Mouse (Mus musculus) heart, embryonic 10.5 days (tissue): ENCODE results near the gene Lca5. TPM values are rescaled to one million over a fixed set of nuclear protein-coding genes. Genes with fewer than 3 reads are reported as not detected.

Experiments
- DNase-seq: peaks from one replicate; pipeline ENCODE4 v3.0.0-alpha.2; 2017; ENCODE audit warnings: low spot score
- H3K27ac ChIP-seq: fragments of 300-500 bp; sonication (generic); 2 replicates; pipeline ENCODE4 v1.5.1; 2016; ENCODE audit warnings: mild to moderate bottlenecking
- H3K27me3 ChIP-seq: fragments of 300-500 bp; sonication (generic); 2 replicates; pipeline ENCODE4 v1.6.1; 2016; ENCODE audit warnings: mild to moderate bottlenecking; ENCODE audit not compliant: poor library complexity, insufficient read depth, severe bottlenecking
- H3K36me3 ChIP-seq: fragments of 300-500 bp; sonication (generic); 2 replicates; pipeline ENCODE4 v1.6.1; 2016; ENCODE audit warnings: mild to moderate bottlenecking, moderate library complexity
- H3K4me1 ChIP-seq: fragments of 300-500 bp; sonication (generic); 2 replicates; pipeline ENCODE4 v1.6.1; 2016; ENCODE audit warnings: mild to moderate bottlenecking
- H3K4me3 ChIP-seq: fragments of 300-500 bp; sonication (generic); 2 replicates; pipeline ENCODE4 v1.5.1; 2016; ENCODE audit warnings: mild to moderate bottlenecking, moderate library complexity
- H3K9me3 ChIP-seq: fragments of 300-500 bp; sonication (generic); 2 replicates; pipeline ENCODE4 v1.6.1; 2016; ENCODE audit warnings: mild to moderate bottlenecking, moderate library complexity
- WGBS: fragments of 180-500 bp; shearing (Covaris S2); methylation state at CpG from one replicate; pipeline ENCODE4 v1.1.7; 2016; 5-methylcytosine and 5-hydroxymethylcytosine counted together
- polyA plus RNA-seq: library from polyadenylated mRNA; unstranded; fragments of >200 nt; fragmentation: Nextera tagmentation; extraction: Ambion mirVana; gene quantifications from 2 replicates; pipeline ENCODE4 v1.2.1, GENCODE M21; 2016

Lca5 gene
- polyA plus RNA-seq, 1 experiment from 2014 or later, result 16.0 TPM

DNA sequence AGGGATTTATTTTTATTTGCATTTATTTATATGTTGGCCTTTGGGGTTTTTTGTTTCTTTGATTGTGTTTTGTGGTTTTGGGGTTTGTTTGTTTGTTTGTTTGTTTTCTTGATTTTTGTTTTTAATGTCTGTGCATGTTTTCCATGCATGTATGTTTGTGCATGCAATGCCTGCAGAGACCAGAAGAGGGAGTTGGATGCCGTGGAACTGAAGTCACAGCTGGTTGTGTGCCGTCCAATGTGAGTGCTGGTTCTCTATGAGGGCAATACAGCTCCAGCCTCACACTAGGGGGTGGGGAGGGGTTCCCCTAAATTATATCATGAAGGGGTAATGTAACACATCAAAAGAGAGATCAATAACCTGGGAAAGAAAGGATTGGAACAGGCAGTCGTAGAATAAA, 58.2 kb downstream of the Lca5 start:
- no peak overlapping the region for H3K27ac ChIP-seq
- H3K4me1 ChIP-seq, result peaks cover 14% of the 10 kb centered on the region; the same call in 1 of the 2 replicates
- H3K27me3 ChIP-seq, result no peaks in the 10 kb centered on the region
- DNase-seq, result no peak
- no peak overlapping the region for H3K4me3 ChIP-seq
- H3K9me3 ChIP-seq, result no peaks in the 10 kb centered on the region
- H3K36me3 ChIP-seq, result no peaks in the 10 kb centered on the region
- 50% methylated on average over 3 of the region's 3 CpGs for WGBS

DNA sequence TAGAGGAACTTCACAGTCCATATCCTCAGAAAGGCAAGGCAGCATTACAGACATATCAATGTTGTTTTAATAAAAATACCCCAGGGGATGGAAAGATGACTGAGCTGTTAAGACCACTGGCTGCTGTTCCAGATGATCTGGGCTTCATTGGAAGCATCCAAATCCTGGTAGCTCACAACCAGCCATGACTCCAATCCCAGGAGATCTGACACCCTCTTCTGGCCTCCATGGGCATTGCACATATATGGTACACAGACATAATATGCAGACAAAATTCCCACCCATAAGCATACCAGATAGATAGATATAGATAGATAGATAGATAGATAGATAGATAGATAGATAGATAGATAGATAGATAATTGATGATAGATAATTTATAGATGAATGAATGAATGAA, 59.6 kb downstream of the Lca5 start:
- H3K36me3 ChIP-seq, result no peaks in the 10 kb centered on the region
- no peaks in the 10 kb centered on the region for H3K27me3 ChIP-seq
- H3K27ac ChIP-seq, result no peak overlapping the region
- H3K9me3 ChIP-seq, result no peaks in the 10 kb centered on the region
- H3K4me3 ChIP-seq, result no peak overlapping the region
- DNase-seq, result no peak
- H3K4me1 ChIP-seq, result peaks cover 9% of the 10 kb centered on the region; the same call in 1 of the 2 replicates

DNA sequence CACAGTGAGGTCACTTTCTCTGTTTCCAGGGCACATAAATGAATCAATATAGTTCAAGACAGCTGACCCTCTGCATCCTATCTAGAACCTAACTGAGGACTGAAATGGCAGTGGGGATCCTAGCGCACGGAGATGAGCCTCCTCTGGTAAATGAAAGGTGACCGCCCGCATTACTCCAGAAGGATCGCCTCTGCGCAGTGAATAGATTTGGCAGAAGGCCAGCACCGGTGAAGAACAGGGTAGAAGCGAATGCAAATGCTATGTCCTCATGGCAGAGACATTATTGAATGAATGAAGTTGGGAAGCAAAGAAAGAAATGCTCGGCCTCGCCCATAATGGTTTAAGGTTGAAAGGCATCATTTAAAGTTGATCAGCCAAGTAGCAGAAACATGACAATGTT, 61.3 kb downstream of the Lca5 start:
- 84% methylated on average over 10 of the region's 10 CpGs for WGBS

DNA sequence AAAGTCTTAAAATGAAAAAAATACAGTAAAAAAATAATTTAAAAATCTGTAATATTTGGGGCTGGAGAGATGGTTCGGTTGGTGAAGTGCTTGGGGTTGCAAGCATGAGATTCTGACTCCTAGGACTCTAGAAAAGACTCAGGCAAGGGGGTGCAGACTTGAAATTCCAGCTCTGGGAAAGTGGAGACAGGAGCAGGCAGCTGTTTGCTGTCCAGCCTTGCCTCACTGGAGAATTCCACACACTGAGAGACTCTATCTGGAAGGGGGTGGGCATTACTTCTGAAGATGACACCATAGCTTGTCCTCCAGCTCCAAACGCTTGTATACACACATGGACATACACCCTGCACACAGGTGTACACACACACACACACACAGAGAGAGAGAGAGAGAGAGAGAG, 63.8 kb downstream of the Lca5 start:
- no peaks in the 10 kb centered on the region for H3K36me3 ChIP-seq
- H3K27me3 ChIP-seq, result no peaks in the 10 kb centered on the region; the same call in 1 of the 2 replicates
- H3K27ac ChIP-seq, result no peak overlapping the region
- H3K4me1 ChIP-seq, result peaks cover 16% of the 10 kb centered on the region
- DNase-seq, result no peak
- no peak overlapping the region for H3K4me3 ChIP-seq
- no peaks in the 10 kb centered on the region for H3K9me3 ChIP-seq
- 62% methylated on average over 2 of the region's 2 CpGs for WGBS

More for the DNA sequence above, 61.3 kb downstream of the Lca5 start:
- Histone ChIP-seq H3K27ac (no peak overlapping the region), H3K4me1 (peaks cover 13% of the 10 kb centered on the region), H3K27me3 (no peaks in the 10 kb centered on the region), H3K36me3 (no peaks in the 10 kb centered on the region), H3K4me3 (no peak overlapping the region), H3K9me3 (no peaks in the 10 kb centered on the region)
- no peak for DNase-seq

DNA sequence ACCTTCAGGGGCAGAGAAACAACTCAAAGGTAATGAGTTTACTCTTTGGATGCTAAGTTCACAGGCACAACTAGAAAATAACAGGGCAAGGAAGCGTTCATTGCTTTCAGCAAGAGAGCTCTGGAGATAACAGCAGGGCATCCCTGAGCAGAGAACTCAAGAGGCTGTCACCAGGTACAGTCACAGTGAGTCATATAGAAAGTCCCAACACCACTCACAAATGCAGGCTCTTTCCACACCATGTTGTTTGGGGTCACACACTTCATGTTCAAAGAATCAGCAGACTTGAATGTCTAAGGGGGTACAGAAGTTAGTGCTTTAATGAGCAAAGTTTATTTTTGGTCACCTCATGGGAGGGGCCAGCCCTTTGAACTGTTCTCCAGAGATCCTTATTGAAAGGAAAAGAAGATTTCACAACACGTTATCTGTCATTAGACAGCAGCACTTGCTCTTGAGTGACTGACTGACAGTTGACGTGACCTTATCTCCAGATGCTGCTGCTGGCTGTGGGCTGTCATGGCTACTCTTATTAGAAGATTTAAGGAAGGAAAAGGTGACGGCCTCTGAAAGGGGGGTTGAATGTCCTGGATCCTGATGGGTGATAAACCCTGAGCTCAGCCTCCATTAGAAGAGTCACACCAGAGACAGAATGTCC, 65.3 kb downstream of the Lca5 start:
- no peaks in the 10 kb centered on the region for H3K9me3 ChIP-seq
- no peak overlapping the region for H3K27ac ChIP-seq
- DNase-seq, result no peak
- no peaks in the 10 kb centered on the region for H3K36me3 ChIP-seq
- H3K27me3 ChIP-seq, result no peaks in the 10 kb centered on the region; the same call in 1 of the 2 replicates
- no peak overlapping the region for H3K4me3 ChIP-seq
- 21% methylated on average over 4 of the region's 4 CpGs for WGBS
- H3K4me1 ChIP-seq, result peaks cover 16% of the 10 kb centered on the region

DNA sequence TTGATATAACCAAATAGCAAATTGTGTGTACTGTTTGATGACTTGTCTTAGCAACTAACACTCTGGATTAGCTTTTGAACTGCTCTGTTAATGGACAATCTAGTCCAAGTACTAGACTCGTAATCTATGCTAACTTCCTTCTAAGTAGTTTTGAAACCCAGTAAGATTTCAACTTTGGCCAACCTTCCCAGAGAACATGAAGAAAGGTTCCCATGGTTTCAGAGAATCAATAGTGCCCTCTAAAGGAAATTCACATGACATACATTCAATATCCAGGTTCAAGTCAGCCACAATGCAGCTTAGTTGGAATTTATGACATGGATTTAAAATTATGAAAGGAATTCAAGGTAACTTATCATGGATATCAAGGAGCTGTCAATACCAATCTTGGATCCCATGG, 70.0 kb downstream of the Lca5 start:
- Histone ChIP-seq H3K9me3 (no peaks in the 10 kb centered on the region), H3K36me3 (no peaks in the 10 kb centered on the region), H3K4me1 (peaks cover 12% of the 10 kb centered on the region), H3K27me3 (no peaks in the 10 kb centered on the region; the same call in 1 of the 2 replicates), H3K4me3 (no peak overlapping the region), H3K27ac (no peak overlapping the region)
- 37% methylated on average over 1 of the region's 1 CpGs for WGBS
- DNase-seq, result no peak

DNA sequence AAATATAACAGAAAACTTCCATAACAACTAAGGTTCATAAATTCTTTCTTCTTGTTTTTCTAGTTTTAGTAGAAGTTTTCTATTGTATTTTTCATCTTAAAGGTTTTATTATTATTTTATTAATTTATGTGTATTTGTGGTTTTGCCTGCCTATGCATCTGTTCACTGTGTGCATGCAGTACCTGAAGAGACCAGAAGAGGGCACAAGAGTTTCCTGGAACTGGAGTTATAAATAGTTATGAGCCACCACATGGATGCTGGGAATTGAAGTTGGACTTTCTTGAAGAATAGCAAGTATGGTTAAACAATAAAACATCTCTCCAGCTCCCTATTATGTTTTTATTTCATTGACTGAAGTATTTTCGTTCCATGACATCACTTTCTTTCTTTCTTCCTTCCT, 72.7 kb downstream of the Lca5 start:
- 77% methylated on average over 1 of the region's 1 CpGs for WGBS

DNA sequence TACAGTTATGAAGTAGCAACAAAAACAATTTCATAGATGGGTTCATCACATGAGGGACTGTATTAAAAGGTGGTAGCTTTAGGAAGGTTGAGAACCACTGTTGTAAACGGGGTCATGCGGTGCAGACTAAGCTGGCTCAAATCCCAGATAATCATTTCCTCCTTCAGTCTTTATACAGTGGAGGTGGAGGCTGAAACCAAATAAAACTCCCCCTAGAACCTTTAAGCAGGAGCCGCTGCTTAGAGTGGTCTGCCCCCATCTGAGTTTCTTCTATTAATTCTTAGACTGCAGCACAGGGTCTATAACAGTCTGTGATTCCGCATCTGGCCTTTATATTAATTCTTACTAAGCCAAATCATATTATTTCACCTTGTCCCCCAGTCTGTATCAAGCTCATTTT, 85.1 kb downstream of the Lca5 start:
- no peak overlapping the region for H3K4me3 ChIP-seq
- H3K27ac ChIP-seq, result no peak overlapping the region
- peaks cover 14% of the 10 kb centered on the region for H3K4me1 ChIP-seq
- WGBS, result 80% methylated on average over 4 of the region's 4 CpGs
- no peaks in the 10 kb centered on the region for H3K36me3 ChIP-seq
- no peaks in the 10 kb centered on the region for H3K27me3 ChIP-seq
- no peaks in the 10 kb centered on the region for H3K9me3 ChIP-seq
- DNase-seq, result no peak

More for the DNA sequence above, 72.7 kb downstream of the Lca5 start:
- Histone ChIP-seq H3K36me3 (no peaks in the 10 kb centered on the region), H3K9me3 (no peaks in the 10 kb centered on the region), H3K27me3 (no peaks in the 10 kb centered on the region; the same call in 1 of the 2 replicates), H3K27ac (no peak overlapping the region), H3K4me3 (no peak overlapping the region), H3K4me1 (no peaks in the 10 kb centered on the region)
- DNase-seq, result no peak

DNA sequence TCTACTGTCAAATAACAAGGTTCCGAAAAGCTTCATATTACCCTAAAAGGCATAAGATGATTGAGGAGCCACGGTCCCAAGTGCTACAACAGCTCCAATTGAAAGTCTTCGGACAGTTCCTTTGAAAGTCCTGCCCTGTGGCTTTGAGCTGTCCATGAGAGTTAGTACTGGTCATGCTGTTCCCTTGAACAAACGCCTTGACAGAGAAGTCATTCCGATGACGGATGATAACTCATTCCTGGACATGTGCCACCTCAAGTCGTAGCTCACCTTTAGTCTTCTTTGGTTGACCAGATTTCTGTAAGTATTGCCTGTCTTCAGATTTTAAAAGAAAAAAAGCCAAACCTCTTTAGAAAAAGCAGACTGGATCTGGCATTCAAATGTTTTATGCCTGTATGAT, 87.6 kb downstream of the Lca5 start:
- Histone ChIP-seq H3K9me3 (no peaks in the 10 kb centered on the region), H3K36me3 (no peaks in the 10 kb centered on the region), H3K4me1 (peaks cover 33% of the 10 kb centered on the region), H3K27ac (no peak overlapping the region), H3K4me3 (no peak overlapping the region), H3K27me3 (no peaks in the 10 kb centered on the region)
- DNase-seq, result no peak
- 70% methylated on average over 7 of the region's 7 CpGs for WGBS

DNA sequence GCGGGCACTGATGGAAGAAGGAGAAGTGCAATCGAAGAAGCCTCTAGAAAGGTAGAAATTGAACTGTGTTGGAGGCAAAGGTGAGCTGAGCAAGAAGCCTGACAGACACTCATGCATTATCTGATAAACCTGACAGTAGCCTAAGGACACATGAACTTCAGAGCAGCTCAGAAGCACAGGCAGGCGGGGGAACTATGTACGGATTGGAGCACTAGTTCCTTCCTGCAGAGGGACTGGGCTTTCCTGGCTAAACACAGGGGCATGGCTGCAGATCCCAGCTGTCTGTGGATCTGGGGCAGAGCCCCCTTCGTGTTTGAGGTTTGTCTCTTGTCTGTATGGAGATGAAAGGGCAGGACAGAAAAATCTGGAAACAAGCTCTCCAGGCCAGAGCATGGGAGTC, 89.8 kb downstream of the Lca5 start:
- 41% methylated on average over 5 of the region's 5 CpGs for WGBS
- no peak for DNase-seq
- Histone ChIP-seq H3K4me1 (peaks cover 33% of the 10 kb centered on the region), H3K27ac (peak overlapping the region; percentile 13; the same call in 1 of the 2 replicates), H3K9me3 (no peaks in the 10 kb centered on the region), H3K27me3 (no peaks in the 10 kb centered on the region), H3K4me3 (no peak overlapping the region), H3K36me3 (no peaks in the 10 kb centered on the region)

DNA sequence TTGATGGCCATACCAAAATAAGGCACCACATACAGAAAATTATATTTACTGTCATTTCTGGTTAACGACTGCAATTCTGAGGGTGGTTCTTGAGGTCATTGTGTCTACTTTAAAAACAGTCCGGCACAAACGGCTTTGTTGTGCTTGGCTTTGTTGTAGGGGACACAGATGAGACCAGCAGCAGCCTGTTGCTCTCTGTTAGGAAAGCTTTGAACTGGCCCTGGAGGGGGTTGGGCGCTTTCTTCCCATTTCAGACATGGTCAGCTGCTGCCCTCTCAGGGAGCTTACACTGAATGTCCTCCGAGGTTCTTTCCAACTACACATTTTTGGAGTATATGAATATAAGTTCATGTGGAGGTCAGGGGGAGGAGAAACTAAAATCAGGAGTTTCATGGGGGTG, 90.3 kb downstream of the Lca5 start:
- no peaks in the 10 kb centered on the region for H3K27me3 ChIP-seq
- 22% methylated on average over 5 of the region's 5 CpGs for WGBS
- H3K36me3 ChIP-seq, result no peaks in the 10 kb centered on the region
- H3K4me1 ChIP-seq, result peaks cover 33% of the 10 kb centered on the region
- no peak for DNase-seq
- H3K27ac ChIP-seq, result peak overlapping the region; percentile 13; the same call in 1 of the 2 replicates
- no peak overlapping the region for H3K4me3 ChIP-seq
- H3K9me3 ChIP-seq, result no peaks in the 10 kb centered on the region

DNA sequence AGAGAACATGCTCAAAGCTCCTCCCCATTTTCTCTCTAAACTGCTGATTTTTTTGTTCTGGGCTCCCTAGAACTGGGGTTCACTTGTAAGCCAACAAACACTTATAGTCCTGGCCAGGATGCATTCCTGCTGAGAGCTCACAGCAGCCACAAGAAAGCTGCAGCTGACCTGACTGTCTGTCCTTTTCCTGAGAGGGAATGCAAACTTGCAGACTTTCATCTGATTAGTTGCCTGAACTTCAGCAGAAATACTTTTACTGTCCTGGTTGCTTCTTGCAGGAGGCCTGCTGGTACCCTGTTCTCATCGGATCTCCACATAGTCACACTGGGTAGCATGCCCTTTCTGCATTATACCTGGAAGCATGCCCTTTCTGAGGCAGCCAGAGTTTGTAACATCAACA, 91.0 kb downstream of the Lca5 start:
- H3K27ac ChIP-seq, result no peak overlapping the region

DNA sequence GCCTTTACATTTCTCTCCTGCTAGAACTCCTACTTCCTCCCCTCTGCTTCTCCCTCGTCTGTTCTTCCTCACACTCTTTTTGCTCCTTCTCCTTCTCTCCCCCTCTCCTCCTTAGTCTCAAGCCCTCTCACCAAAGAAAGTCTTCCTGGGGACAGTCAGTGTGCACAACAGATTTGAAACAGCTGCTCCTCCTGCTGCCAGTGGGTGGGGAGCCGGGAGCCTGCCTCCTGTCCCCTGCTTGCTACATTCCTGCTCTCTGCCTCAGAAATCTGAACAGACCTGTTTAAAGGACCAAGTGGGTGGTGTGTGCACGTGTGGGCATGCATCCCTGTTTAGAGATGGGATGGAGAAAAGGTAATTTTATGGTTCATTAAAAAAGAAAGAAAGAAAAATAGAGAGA, 91.4 kb downstream of the Lca5 start:
- H3K27me3 ChIP-seq, result no peaks in the 10 kb centered on the region
- H3K4me3 ChIP-seq, result no peak overlapping the region
- no peaks in the 10 kb centered on the region for H3K9me3 ChIP-seq
- H3K27ac ChIP-seq, result no peak overlapping the region
- WGBS, result 7% methylated on average over 3 of the region's 3 CpGs
- H3K4me1 ChIP-seq, result peaks cover 33% of the 10 kb centered on the region
- no peaks in the 10 kb centered on the region for H3K36me3 ChIP-seq
- DNase-seq, result no peak

More for the DNA sequence above, 91.0 kb downstream of the Lca5 start:
- 15% methylated on average over 1 of the region's 1 CpGs for WGBS
- peaks cover 33% of the 10 kb centered on the region for H3K4me1 ChIP-seq
- no peaks in the 10 kb centered on the region for H3K9me3 ChIP-seq
- H3K4me3 ChIP-seq, result no peak overlapping the region
- DNase-seq, result no peak
- no peaks in the 10 kb centered on the region for H3K27me3 ChIP-seq
- no peaks in the 10 kb centered on the region for H3K36me3 ChIP-seq

DNA sequence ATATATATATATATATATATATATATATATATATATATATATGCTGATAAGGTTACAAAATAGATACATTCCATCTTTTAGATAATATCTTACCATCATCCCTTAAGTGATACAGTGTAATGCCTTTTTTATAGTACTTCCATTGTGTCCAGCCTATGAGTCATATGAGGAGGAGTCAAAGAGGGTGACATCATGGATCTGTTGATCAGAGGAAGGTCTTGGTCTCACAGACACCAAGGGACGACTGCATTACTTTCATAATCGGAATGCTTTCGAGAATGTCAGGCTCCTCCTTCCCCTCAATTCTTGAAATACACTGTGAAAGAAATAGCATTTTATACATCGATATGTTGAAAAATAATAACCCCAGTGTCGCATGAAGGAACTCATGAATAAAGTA, 93.4 kb downstream of the Lca5 start:
- no peaks in the 10 kb centered on the region for H3K36me3 ChIP-seq
- 83% methylated on average over 5 of the region's 5 CpGs for WGBS
- peaks cover 33% of the 10 kb centered on the region for H3K4me1 ChIP-seq
- no peaks in the 10 kb centered on the region for H3K9me3 ChIP-seq
- no peak overlapping the region for H3K27ac ChIP-seq
- H3K4me3 ChIP-seq, result no peak overlapping the region
- no peak for DNase-seq
- H3K27me3 ChIP-seq, result no peaks in the 10 kb centered on the region
